Mouse (Mus musculus) small intestine, adult 2 months (tissue): ENCODE results near the gene Gm21317. TPM values are rescaled to one million over a fixed set of nuclear protein-coding genes. Genes with fewer than 3 reads are reported as not detected.
"Not testable (repeated sequence)": the region's sequence is repeated elsewhere in the genome, so short reads cannot be mapped to it uniquely, and the experiment has no call there.

Source experiments
- H3K27ac ChIP-seq: fragments of 200-500 bp; 2 replicates; pipeline ENCODE4 v1.5.1; 2012; ENCODE audit warnings: low read depth, low read length, control low read depth, inconsistent platforms; ENCODE audit not compliant: insufficient read depth
- H3K27me3 ChIP-seq: fragments of 200-500 bp; 2 replicates; pipeline ENCODE4 v1.6.1; 2012; ENCODE audit warnings: mild to moderate bottlenecking, moderate library complexity, low read length, inconsistent platforms; ENCODE audit not compliant: control insufficient read depth, insufficient read depth
- H3K36me3 ChIP-seq: fragments of 200-500 bp; 2 replicates; pipeline ENCODE4 v1.6.1; 2012; ENCODE audit warnings: mild to moderate bottlenecking, low read length, control low read depth, inconsistent platforms; ENCODE audit not compliant: control insufficient read depth, insufficient read depth
- H3K4me1 ChIP-seq: fragments of 200-500 bp; 2 replicates; pipeline ENCODE4 v1.6.1; 2012; ENCODE audit warnings: low read length, inconsistent platforms, mixed read lengths; ENCODE audit not compliant: control insufficient read depth, insufficient read depth, insufficient read length
- H3K4me3 ChIP-seq: fragments of 200-500 bp; 2 replicates; pipeline ENCODE4 v1.5.1; 2012; ENCODE audit warnings: low read depth, mild to moderate bottlenecking, control low read depth, inconsistent platforms, low read length, moderate library complexity
- WGBS: fragments of 180-500 bp; shearing (Covaris S2); methylation state at CpG from one replicate; pipeline ENCODE4 v1.1.7; 2018; 5-methylcytosine and 5-hydroxymethylcytosine counted together
- polyA plus RNA-seq: library from polyadenylated mRNA; depleted of rRNA; stranded (reverse); fragments of >200 nt; gene quantifications from 2 replicates; pipeline ENCODE4 v1.2.3, GENCODE M21; 2012; rRNA removed

Gm21317 gene
- polyA plus RNA-seq: not detected in 2 replicates

GRCm38 (mm10) chrY:82224927-82225326 is at the start of gene Gm21317:
Gene Gm21317 (plus strand): TSS chrY:82225227.
- H3K4me3 ChIP-seq, H3K27me3 ChIP-seq, H3K27ac ChIP-seq, H3K36me3 ChIP-seq, H3K4me1 ChIP-seq: not testable (repeated sequence)
- no CpG with 5 or more reads among the region's 6 CpGs for WGBS
